Comparison of ENCODE assay signal across 17 mouse cellular contexts in genomic region chr9:118856665-118857064, GRCm38 (mm10).
DNase-seq lines count a peak whose midpoint lies in the region; ATAC-seq and TF ChIP-seq lines count a peak whose summit lies in the region.
"Had no signal": no experiment of that assay in that cellular context is flagged by ENCODE, and none has a peak within 500 bp of the region (broad histone marks: within the 10 kb centered on the region; RNA-seq: fewer than 3 reads in every experiment).

No protein-coding gene starts in this region.

- no peak overlapping the region for H3K4me3 ChIP-seq in limb, embryonic 14.5 days (replicated peaks; ENCODE audit: low read length)
- H3K4me3 ChIP-seq in limb, embryonic 10.5 days: no peak overlapping the region
- H3K4me3 ChIP-seq in heart, embryonic 16.5 days (ENCODE audit: low read length): no peak overlapping the region
- H3K4me3 ChIP-seq in lung, adult 2 months (replicated peaks; ENCODE audit: extremely low read depth, low read depth, low read length): no peak overlapping the region
- H3K4me3 ChIP-seq: forebrain, embryonic 12.5 days; myocyte had no signal

- TF ChIP-seq CTCF in lung, adult 2 months (IDR thresholded peaks at IDR 0.05; ENCODE audit: insufficient read depth, low read length): no peak

- no peak overlapping the region for H3K4me2 ChIP-seq in limb, embryonic 14.5 days (replicated peaks; ENCODE audit: low read depth, low read length, severe bottlenecking)
- peak overlapping the region; percentile 35 for H3K4me2 ChIP-seq in heart, embryonic 16.5 days (ENCODE audit: low read depth, low read length)
- H3K4me2 ChIP-seq: forebrain, embryonic 12.5 days; lung, embryonic 14.5 days had no signal

- TF ChIP-seq POLR2A in limb, embryonic 14.5 days (IDR thresholded peaks at IDR 0.05; ENCODE audit: borderline replicate concordance, extremely low read depth, insufficient read depth, insufficient read length): no peak
- TF ChIP-seq POLR2A in lung, adult 2 months (IDR thresholded peaks at IDR 0.05; ENCODE audit: borderline replicate concordance, extremely low read depth, low read depth, low read length): no peak

- H3K27me3 ChIP-seq in limb, embryonic 14.5 days (ENCODE audit: control insufficient read depth, insufficient read depth, low read length): no peaks in the 10 kb centered on the region
- H3K27me3 ChIP-seq in limb, embryonic 10.5 days (ENCODE audit: low read depth, poor library complexity, severe bottlenecking): no peaks in the 10 kb centered on the region
- H3K27me3 ChIP-seq in heart, embryonic 16.5 days (ENCODE audit: control insufficient read depth, insufficient read depth, low read length): no peaks in the 10 kb centered on the region
- H3K27me3 ChIP-seq: forebrain, embryonic 12.5 days had no signal

- H3K4me1 ChIP-seq in limb, embryonic 14.5 days (ENCODE audit: control insufficient read depth, insufficient read depth, low read length): peaks cover 10% of the 10 kb centered on the region; the same call in 1 of the 2 replicates
- peaks cover 32% of the 10 kb centered on the region for H3K4me1 ChIP-seq in limb, embryonic 10.5 days
- H3K4me1 ChIP-seq in heart, embryonic 16.5 days (ENCODE audit: control insufficient read depth, insufficient read depth, low read length): peaks cover 23% of the 10 kb centered on the region
- H3K4me1 ChIP-seq in lung, adult 2 months (ENCODE audit: control insufficient read depth, insufficient read depth, low read length): no peaks in the 10 kb centered on the region

- no peak overlapping the region for H3K27ac ChIP-seq in limb, embryonic 14.5 days (replicated peaks; ENCODE audit: low read depth, low read length)
- no peak overlapping the region for H3K27ac ChIP-seq in limb, embryonic 10.5 days
- peak overlapping the region; percentile 69 for H3K27ac ChIP-seq in heart, embryonic 16.5 days (ENCODE audit: low read length)
- H3K27ac ChIP-seq: forebrain, embryonic 12.5 days; hindbrain, postnatal 0 days had no signal

- ATAC-seq in limb, embryonic 14.5 days (ENCODE audit: low FRiP score, low read depth): 0 out of 2 replicates have a peak, but pooled peaks have one; percentile 23
- peak; percentile 73 for ATAC-seq in heart, embryonic 16.5 days (replicated peaks; ENCODE audit: extremely low read depth, insufficient read depth, low FRiP score)
- ATAC-seq: hindbrain, postnatal 0 days had no signal

- no peak for DNase-seq in limb, embryonic 14.5 days (ENCODE audit: low spot score)
- DNase-seq in limb, embryonic 10.5 days (ENCODE audit: low spot score): no peak
- peak; percentile 49 for DNase-seq in heart, adult 8-10 months (ENCODE audit: low spot score)
- peak; percentile 14 for DNase-seq in skeletal muscle tissue, adult 2 months (ENCODE audit: low read depth, low spot score)
- DNase-seq in lung, adult 2 months: no peak
- DNase-seq in natural killer cell, adult 2 months (ENCODE audit: low spot score in 2 of 2): no peak
- DNase-seq in urinary bladder, adult 18-20 months (ENCODE audit: low spot score in 2 of 2): no peak
- DNase-seq: adrenal gland, postnatal 25 days; cerebellum, adult 9-11 months; kidney, adult 18-20 months; kidney, postnatal 25 days; midbrain, embryonic 14.5 days had no signal

- 82% methylated on average over 9 of the region's 9 CpGs for WGBS in limb, embryonic 14.5 days
- 93% methylated on average over 9 of the region's 9 CpGs for WGBS in limb, embryonic 10.5 days
- WGBS in heart, embryonic 16.5 days: 21% methylated on average over 9 of the region's 9 CpGs
- 41% methylated on average over 9 of the region's 9 CpGs for whole genome bisulfite sequencing in lung, adult 2 months

- 0 out of 2 replicates have a peak, but pooled peaks cover 9% of the 10 kb centered on the region for H3K36me3 ChIP-seq in limb, embryonic 14.5 days (ENCODE audit: control insufficient read depth, insufficient read depth, low read length)
- no peaks in the 10 kb centered on the region; the same call in 1 of the 2 replicates for H3K36me3 ChIP-seq in limb, embryonic 10.5 days
- H3K36me3 ChIP-seq in heart, embryonic 16.5 days (ENCODE audit: control insufficient read depth, insufficient read depth): no peaks in the 10 kb centered on the region; the same call in 1 of the 2 replicates
- H3K36me3 ChIP-seq: forebrain, embryonic 12.5 days had no signal

- H3K9ac ChIP-seq in limb, embryonic 14.5 days (ENCODE audit: low read depth, low read length, severe bottlenecking): no peak overlapping the region
- 0 out of 2 replicates have a peak overlapping the region, but pooled peaks have one; percentile 13 for H3K9ac ChIP-seq in heart, embryonic 16.5 days (ENCODE audit: low read length)
- H3K9ac ChIP-seq: forebrain, embryonic 12.5 days; lung, embryonic 14.5 days had no signal

- H3K9me3 ChIP-seq in limb, embryonic 14.5 days (ENCODE audit: control insufficient read depth, low read length): no peaks in the 10 kb centered on the region
- H3K9me3 ChIP-seq in limb, embryonic 10.5 days (replicated peaks): no peaks in the 10 kb centered on the region
- H3K9me3 ChIP-seq in heart, embryonic 16.5 days (replicated peaks; ENCODE audit: control insufficient read depth, low read length): no peaks in the 10 kb centered on the region
- H3K9me3 ChIP-seq: forebrain, embryonic 12.5 days had no signal

Comparison
In these comparisons a context has a peak if more than half of its experiments do, and no peak if none do; other contexts are left out.
1. DNase-seq: peak in heart, adult 8-10 months (single experiment) and skeletal muscle tissue, adult 2 months (single experiment); none in limb, embryonic 14.5 days (single experiment), limb, embryonic 10.5 days (single experiment), lung, adult 2 months (single experiment), natural killer cell, adult 2 months (0 of 2) and urinary bladder, adult 18-20 months (0 of 2).